Mouse (Mus musculus) lung, embryonic 15.5 days (tissue): ENCODE results near the gene Fkbp11. TPM values are rescaled to one million over a fixed set of nuclear protein-coding genes. Genes with fewer than 3 reads are reported as not detected.

ENCODE experiments used
- ATAC-seq: fragments of 200-750 bp; cut with Nextera tagmentation; 2 replicates; pipeline ENCODE4 v1.8.0; 2017; ENCODE audit warnings: moderate number of reproducible peaks, borderline replicate concordance; ENCODE audit not compliant: low FRiP score, low TSS enrichment; ENCODE audit errors: extremely low read depth
- H3K27ac ChIP-seq: fragments of 300-500 bp; sonication (generic); 2 replicates; pipeline ENCODE4 v1.5.1; 2015; ENCODE audit warnings: moderate library complexity, mild to moderate bottlenecking, inconsistent platforms
- H3K27me3 ChIP-seq: fragments of 300-500 bp; sonication (generic); 2 replicates; pipeline ENCODE4 v1.6.1; 2015; ENCODE audit warnings: inconsistent platforms
- H3K36me3 ChIP-seq: fragments of 300-500 bp; sonication (generic); 2 replicates; pipeline ENCODE4 v1.6.1; 2015; ENCODE audit warnings: inconsistent platforms
- H3K4me1 ChIP-seq: fragments of 300-500 bp; sonication (generic); 2 replicates; pipeline ENCODE4 v1.6.1; 2015; ENCODE audit warnings: inconsistent platforms
- H3K4me2 ChIP-seq: fragments of 300-500 bp; sonication (generic); 2 replicates; pipeline ENCODE4 v1.6.1; 2015; ENCODE audit warnings: inconsistent platforms, mild to moderate bottlenecking, moderate library complexity
- H3K4me3 ChIP-seq: fragments of 300-500 bp; sonication (generic); 2 replicates; pipeline ENCODE4 v1.5.1; 2015; ENCODE audit warnings: mild to moderate bottlenecking, inconsistent platforms
- H3K9ac ChIP-seq: fragments of 300-500 bp; sonication (generic); 2 replicates; pipeline ENCODE4 v1.6.1; 2015; ENCODE audit warnings: inconsistent platforms
- H3K9me3 ChIP-seq: fragments of 300-500 bp; sonication (generic); 2 replicates; pipeline ENCODE4 v1.6.1; 2016; ENCODE audit warnings: inconsistent platforms
- WGBS: fragments of 180-500 bp; shearing (Covaris S2); methylation state at CpG from one replicate; pipeline ENCODE4 v1.1.7; 2015; 5-methylcytosine and 5-hydroxymethylcytosine counted together
- polyA plus RNA-seq: library from polyadenylated mRNA; unstranded; fragments of >200 nt; fragmentation: Nextera tagmentation; extraction: Ambion mirVana; gene quantifications from 2 replicates; pipeline ENCODE4 v1.2.1, GENCODE M21; 2015

The Fkbp11 gene
- polyA plus RNA-seq, 1 experiment from 2014 or later: 30.0 TPM

DNA sequence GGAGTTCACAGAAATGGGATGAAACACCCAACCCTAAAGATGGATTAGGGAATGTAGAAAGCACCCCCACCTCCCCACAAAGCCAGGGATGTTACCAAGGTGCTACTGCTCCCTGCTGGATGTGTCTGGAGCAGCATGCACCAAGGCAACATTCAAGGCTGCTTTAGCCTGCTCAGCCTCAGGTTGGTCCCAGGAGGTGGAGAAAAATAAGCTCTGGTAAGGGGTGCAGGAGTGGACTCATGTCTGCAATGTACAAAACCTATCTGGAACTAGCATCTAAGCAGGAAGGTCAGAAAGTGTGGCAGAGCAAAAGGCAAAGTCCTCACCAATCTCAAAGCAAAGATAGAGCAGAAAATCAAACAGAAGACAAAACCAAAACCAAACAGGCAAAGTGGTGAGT lies 9.9 kb upstream of the Fkbp11 start:
- H3K9me3 ChIP-seq: no peaks in the 10 kb centered on the region
- H3K4me2 ChIP-seq: no peak overlapping the region
- 0 out of 2 replicates have a peak overlapping the region, but pooled peaks have one; percentile 21 for H3K27ac ChIP-seq
- H3K4me1 ChIP-seq: 0 out of 2 replicates have a peak, but pooled peaks cover 7% of the 10 kb centered on the region
- no peaks in the 10 kb centered on the region for H3K27me3 ChIP-seq
- peaks cover 56% of the 10 kb centered on the region for H3K36me3 ChIP-seq
- no peak overlapping the region for H3K9ac ChIP-seq
- no peak for ATAC-seq
- no peak overlapping the region for H3K4me3 ChIP-seq

GRCm38 (mm10) chr15:98736521-98736920 lies 8.5 kb upstream of the Fkbp11 start:
- Histone ChIP-seq H3K27me3 (no peaks in the 10 kb centered on the region), H3K4me1 (no peaks in the 10 kb centered on the region), H3K27ac (no peak overlapping the region), H3K4me2 (no peak overlapping the region), H3K9ac (no peak overlapping the region), H3K9me3 (no peaks in the 10 kb centered on the region), H3K4me3 (no peak overlapping the region), H3K36me3 (peaks cover 51% of the 10 kb centered on the region)
- 79% methylated on average over 10 of the region's 10 CpGs for WGBS
- ATAC-seq: no peak

DNA sequence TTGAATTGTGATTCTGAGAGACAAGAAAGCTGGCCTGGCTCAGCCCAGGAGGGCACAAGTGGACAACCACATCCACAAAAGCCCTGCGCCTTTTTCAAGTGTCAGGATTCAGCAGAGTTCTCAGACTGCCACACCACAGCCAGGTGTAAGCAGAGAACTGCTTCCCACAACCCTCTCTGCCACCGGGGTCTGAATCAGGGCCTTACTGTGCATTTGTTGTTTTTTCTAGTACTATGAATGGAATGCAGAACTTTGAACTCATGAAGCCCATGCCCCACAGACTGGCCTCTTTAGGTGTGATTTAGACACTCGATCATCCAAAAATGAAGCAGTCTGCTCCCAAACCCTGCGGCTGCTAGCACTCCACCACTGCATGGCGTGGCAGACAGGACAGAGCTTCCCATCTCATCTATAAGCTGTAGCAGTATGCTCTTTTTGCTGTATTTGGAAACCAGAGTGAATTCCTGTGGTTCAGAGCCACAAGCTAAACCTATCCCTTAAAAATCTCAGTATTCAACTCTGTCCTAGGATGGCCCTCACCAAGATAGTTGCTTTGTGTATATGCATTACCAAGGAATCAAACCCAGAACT lies 6.1 kb upstream of the Fkbp11 start:
- Histone ChIP-seq H3K4me1 (no peaks in the 10 kb centered on the region), H3K4me3 (no peak overlapping the region), H3K27ac (no peak overlapping the region), H3K4me2 (no peak overlapping the region), H3K9ac (no peak overlapping the region), H3K9me3 (no peaks in the 10 kb centered on the region), H3K36me3 (peaks cover 29% of the 10 kb centered on the region), H3K27me3 (0 out of 2 replicates have a peak, but pooled peaks cover 5% of the 10 kb centered on the region)
- ATAC-seq: no peak
- 61% methylated on average over 5 of the region's 5 CpGs for WGBS

GRCm38 (mm10) chr15:98733370-98733769 lies 5.4 kb upstream of the Fkbp11 start:
- Histone ChIP-seq H3K4me3 (no peak overlapping the region), H3K4me1 (no peaks in the 10 kb centered on the region), H3K27me3 (peaks cover 12% of the 10 kb centered on the region; the same call in 1 of the 2 replicates), H3K9me3 (no peaks in the 10 kb centered on the region), H3K9ac (no peak overlapping the region), H3K36me3 (peaks cover 22% of the 10 kb centered on the region), H3K27ac (no peak overlapping the region), H3K4me2 (no peak overlapping the region)
- 65% methylated on average over 6 of the region's 6 CpGs for WGBS
- ATAC-seq: no peak

DNA sequence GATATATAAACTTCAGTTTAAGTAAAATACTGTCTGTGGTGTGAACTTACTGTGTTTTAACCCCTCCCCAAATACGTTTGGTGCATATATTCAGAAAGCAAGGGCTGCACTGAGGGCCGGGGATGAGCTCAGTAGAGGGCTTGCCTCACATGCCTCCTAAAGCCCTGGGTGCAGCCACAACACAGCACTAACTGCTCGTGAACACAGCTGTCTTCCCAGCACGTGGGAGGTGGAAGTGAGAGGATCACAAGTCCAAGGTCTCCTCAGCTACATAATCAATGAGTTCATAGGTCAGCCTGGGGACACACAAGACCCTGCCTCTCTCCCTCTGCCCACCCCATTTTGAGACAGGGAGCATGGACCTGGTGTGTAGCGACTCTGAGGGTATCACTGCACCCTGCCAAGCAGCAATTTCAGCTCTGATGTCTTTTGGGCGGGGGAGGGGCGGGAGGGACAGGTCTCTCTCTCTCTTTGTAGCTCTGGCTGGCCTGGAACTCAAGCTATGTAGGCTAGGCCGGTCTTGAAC lies 4.1 kb upstream of the Fkbp11 start:
- Histone ChIP-seq H3K36me3 (peaks cover 19% of the 10 kb centered on the region), H3K4me2 (no peak overlapping the region), H3K4me3 (no peak overlapping the region), H3K27ac (no peak overlapping the region), H3K9me3 (no peaks in the 10 kb centered on the region), H3K27me3 (peaks cover 12% of the 10 kb centered on the region; the same call in 1 of the 2 replicates), H3K9ac (no peak overlapping the region), H3K4me1 (peaks cover 8% of the 10 kb centered on the region)
- WGBS: 56% methylated on average over 8 of the region's 8 CpGs
- no peak for ATAC-seq

DNA sequence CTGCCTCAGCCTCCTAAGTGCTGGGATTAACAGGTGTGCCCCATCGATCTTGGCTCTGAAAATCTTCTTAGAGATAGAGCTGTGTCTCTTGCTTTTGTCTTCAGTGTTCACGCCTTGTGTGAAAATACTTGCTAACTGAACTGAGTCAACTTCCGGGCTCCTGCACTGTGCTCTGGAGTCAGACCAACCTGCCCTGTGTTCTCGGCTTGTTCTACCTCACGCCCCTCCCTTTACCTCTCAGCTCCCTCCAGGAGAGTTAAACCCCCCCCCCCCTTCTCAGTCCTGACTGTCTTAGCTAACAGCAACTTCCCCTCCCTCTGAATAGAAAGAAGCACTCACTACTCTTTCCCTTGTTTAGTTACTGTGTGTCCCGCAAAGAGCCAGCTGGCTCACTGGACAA lies 2.8 kb upstream of the Fkbp11 start:
- Histone ChIP-seq H3K4me2 (no peak overlapping the region), H3K27me3 (peaks cover 12% of the 10 kb centered on the region; the same call in 1 of the 2 replicates), H3K4me3 (no peak overlapping the region), H3K9ac (no peak overlapping the region), H3K9me3 (no peaks in the 10 kb centered on the region), H3K4me1 (peaks cover 17% of the 10 kb centered on the region), H3K36me3 (peaks cover 6% of the 10 kb centered on the region), H3K27ac (no peak overlapping the region)
- WGBS: 67% methylated on average over 6 of the region's 6 CpGs
- no peak for ATAC-seq

DNA sequence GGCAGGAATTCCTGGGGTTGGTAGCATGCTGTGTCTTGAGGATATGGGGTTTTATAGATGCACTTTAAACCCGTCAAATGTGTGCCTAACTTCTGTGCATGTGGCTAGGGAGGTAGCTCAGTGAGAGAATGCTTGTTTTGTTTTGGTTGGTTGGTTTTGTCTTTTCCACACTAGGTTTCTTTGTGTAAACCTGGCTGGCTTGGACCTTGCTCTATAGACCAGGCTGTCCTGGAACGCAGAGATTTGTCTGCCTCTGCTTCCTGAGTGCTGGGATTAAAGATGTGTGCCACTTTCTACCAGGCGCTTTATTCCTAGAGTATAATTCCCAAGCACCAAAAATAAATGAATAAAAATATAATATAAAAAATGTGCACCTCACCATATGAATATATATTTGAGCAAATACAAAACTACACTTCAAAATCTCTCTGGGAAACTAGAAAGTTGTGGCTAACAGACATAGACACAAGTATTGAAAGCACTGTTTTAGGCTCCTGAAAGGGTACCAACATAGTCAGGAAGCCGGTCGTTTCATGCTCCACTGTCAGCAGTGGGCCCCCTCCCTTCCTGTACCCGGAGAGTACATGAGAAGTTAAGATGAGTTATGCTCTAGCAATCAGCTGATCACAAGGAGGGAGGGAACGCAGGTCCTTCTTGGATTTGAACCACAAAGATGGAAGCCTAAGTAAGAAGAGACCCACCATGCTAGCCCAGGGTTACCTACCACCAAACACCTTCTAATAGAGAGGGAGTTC lies 2.0 kb upstream of the Fkbp11 start:
- Histone ChIP-seq H3K4me1 (peaks cover 19% of the 10 kb centered on the region), H3K27ac (no peak overlapping the region), H3K9ac (no peak overlapping the region), H3K36me3 (0 out of 2 replicates have a peak, but pooled peaks cover under 1% of the 10 kb centered on the region), H3K27me3 (peaks cover 16% of the 10 kb centered on the region), H3K4me3 (no peak overlapping the region), H3K4me2 (no peak overlapping the region), H3K9me3 (no peaks in the 10 kb centered on the region)
- no peak for ATAC-seq
- WGBS: 61% methylated on average over 7 of the region's 7 CpGs

- no peak overlapping the region for H3K27ac ChIP-seq
- peak overlapping the region; percentile 60 for H3K4me3 ChIP-seq
- H3K9me3 ChIP-seq: no peaks in the 10 kb centered on the region
- H3K27me3 ChIP-seq: peaks cover 16% of the 10 kb centered on the region
- WGBS: 30% methylated on average over 9 of the region's 9 CpGs
- peaks cover 23% of the 10 kb centered on the region for H3K4me1 ChIP-seq
- H3K4me2 ChIP-seq: peak overlapping the region; percentile 97
- no peak for ATAC-seq
- no peak overlapping the region for H3K9ac ChIP-seq
- no peaks in the 10 kb centered on the region for H3K36me3 ChIP-seq
These were observed 368 bp upstream of the Fkbp11 start for GRCm38 (mm10) chr15:98728366-98728765.

DNA sequence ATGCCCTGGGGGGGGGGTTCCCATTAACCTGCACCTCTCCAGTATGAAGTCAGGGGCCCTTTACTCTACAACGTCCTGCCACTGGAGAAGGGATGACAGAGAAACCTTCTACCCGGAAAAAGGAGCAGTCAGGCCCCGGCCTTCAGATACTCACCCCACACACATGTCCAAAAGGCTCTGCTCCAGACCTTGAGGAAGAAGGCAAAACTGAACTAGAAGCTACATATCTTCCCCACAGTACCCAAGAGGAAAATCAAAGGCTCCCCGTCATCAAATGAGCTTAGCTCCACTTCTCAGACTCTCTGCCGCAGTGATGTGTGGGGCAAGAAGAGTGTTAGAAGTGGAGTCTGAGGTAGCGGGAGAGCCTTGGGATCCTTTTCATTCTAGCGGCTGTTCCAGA lies 1.3 kb downstream of the Fkbp11 start:
- Histone ChIP-seq H3K9ac (peak overlapping the region; percentile 55), H3K9me3 (no peaks in the 10 kb centered on the region), H3K36me3 (no peaks in the 10 kb centered on the region), H3K4me1 (peaks cover 29% of the 10 kb centered on the region), H3K4me2 (peak overlapping the region; percentile 97), H3K27ac (no peak overlapping the region), H3K4me3 (peak overlapping the region; percentile 60), H3K27me3 (peaks cover 20% of the 10 kb centered on the region)
- no peak for ATAC-seq
- 34% methylated on average over 7 of the region's 7 CpGs for WGBS

DNA sequence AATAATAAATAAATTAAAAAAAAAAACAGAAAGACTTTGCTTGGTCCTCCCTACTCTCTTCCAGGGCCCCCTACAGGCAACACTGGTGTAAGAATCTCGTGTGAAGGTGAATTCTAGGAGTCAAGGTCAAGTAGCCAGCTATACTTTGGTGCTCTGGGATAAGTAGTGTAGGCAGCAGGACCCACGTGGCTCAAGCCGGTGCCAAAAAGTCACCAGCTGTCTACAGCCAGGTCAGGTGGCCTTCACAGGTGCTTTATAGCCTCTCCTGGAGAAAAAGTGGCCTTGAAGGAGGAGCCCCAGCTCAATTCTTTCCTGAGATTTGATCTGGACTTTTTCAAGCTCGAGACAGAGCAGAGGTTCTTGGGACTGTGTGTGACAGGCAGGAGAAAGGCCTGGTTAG lies 1.9 kb downstream of the Fkbp11 start:
- no peak overlapping the region for H3K4me2 ChIP-seq
- WGBS: 66% methylated on average over 4 of the region's 4 CpGs
- H3K4me1 ChIP-seq: peaks cover 29% of the 10 kb centered on the region

DNA sequence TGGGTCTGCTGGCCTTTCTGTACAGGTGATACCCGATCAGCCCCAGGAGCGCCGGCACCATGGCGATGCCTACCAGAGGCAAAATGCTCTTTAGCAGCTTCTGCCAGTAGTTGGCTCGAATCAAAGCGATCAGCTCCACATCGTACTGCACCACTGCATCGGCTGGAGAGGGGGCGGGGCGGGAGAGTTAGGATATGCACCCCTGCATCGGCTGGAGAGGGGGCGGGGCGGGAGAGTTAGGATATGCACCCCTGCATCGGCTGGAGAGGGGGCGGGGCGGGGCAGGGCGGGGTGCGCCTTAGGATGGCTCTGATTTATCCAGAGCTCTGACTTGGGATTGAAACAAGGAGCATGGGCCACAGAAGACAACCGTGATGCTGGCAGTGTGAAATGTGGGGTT lies 3.6 kb downstream of the Fkbp11 start:
- ATAC-seq: no peak

More for the DNA sequence above, 1.9 kb downstream of the Fkbp11 start:
- Histone ChIP-seq H3K9ac (no peak overlapping the region), H3K36me3 (no peaks in the 10 kb centered on the region), H3K4me3 (no peak overlapping the region), H3K9me3 (no peaks in the 10 kb centered on the region), H3K27me3 (peaks cover 21% of the 10 kb centered on the region), H3K27ac (no peak overlapping the region)
- ATAC-seq: no peak

DNA sequence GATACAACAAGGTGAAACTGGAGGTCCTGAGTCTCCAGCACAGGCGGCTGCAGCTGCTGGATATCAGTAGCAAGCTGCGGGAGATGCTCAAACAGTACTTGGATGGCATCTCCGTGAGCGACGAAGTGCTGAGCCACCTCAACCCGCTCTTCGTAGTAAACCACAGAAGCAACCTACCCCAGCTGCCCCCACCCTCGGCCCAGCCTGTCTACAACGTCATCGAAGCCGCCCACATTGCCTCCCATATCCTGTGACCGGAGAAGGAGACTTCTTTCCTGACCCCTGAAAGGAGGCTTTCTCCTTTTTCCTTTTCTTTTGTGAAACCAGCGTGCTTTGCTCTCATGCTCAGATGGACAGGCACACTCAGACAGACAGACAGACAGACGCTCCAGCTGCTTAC lies 5.1 kb downstream of the Fkbp11 start:
- Histone ChIP-seq H3K9ac (no peak overlapping the region), H3K27me3 (peaks cover 10% of the 10 kb centered on the region), H3K9me3 (no peaks in the 10 kb centered on the region), H3K4me3 (no peak overlapping the region), H3K4me2 (peak overlapping the region; percentile 8; the same call in 1 of the 2 replicates), H3K27ac (no peak overlapping the region), H3K36me3 (no peaks in the 10 kb centered on the region), H3K4me1 (peaks cover 28% of the 10 kb centered on the region)
- no peak for ATAC-seq
- 48% methylated on average over 14 of the region's 14 CpGs for whole genome bisulfite sequencing

More for the DNA sequence above, 3.6 kb downstream of the Fkbp11 start:
- H3K4me1 ChIP-seq: peaks cover 29% of the 10 kb centered on the region
- no peak overlapping the region for H3K27ac ChIP-seq
- peak overlapping the region; percentile 14; the same call in 1 of the 2 replicates for H3K4me2 ChIP-seq
- WGBS: 21% methylated on average over 19 of the region's 19 CpGs
- H3K27me3 ChIP-seq: peaks cover 21% of the 10 kb centered on the region
- H3K4me3 ChIP-seq: no peak overlapping the region
- no peaks in the 10 kb centered on the region for H3K36me3 ChIP-seq
- H3K9ac ChIP-seq: no peak overlapping the region
- H3K9me3 ChIP-seq: no peaks in the 10 kb centered on the region
